Mouse (Mus musculus): ENCODE data around the gene Shank1. TPM values are rescaled to one million over a fixed set of nuclear protein-coding genes. Genes with fewer than 3 reads are reported as not detected.
A peak's percentile ranks its signal among the peaks of the same experiment; 100 is the strongest.

The Shank1 gene
- total RNA-seq, 2 experiments from 2014 or later: 12.0 to 16.9 TPM

GRCm38 (mm10) chr7:44360792-44361301 lies 50.8 kb downstream of the Shank1 start:
- DNase-seq (ENCODE audit: low spot score in 2 of 2): no peak

- DNase-seq (ENCODE audit: low spot score in 2 of 2): no peak
Measured at GRCm38 (mm10) chr7:44372678-44373077, 62.6 kb downstream of the Shank1 start.

- DNase-seq (ENCODE audit: low spot score in 2 of 2): no peak
Measured at GRCm38 (mm10) chr7:44373460-44373859, 63.4 kb downstream of the Shank1 start.

- DNase-seq (ENCODE audit: low spot score in 2 of 2): peak in 1 of 2 experiments; percentile 50
Measured at GRCm38 (mm10) chr7:44373889-44374652, 64.0 kb downstream of the Shank1 start.

GRCm38 (mm10) chr7:44374756-44375155 lies 64.7 kb downstream of the Shank1 start:
- no peak for DNase-seq (ENCODE audit: low spot score in 2 of 2)

DNA sequence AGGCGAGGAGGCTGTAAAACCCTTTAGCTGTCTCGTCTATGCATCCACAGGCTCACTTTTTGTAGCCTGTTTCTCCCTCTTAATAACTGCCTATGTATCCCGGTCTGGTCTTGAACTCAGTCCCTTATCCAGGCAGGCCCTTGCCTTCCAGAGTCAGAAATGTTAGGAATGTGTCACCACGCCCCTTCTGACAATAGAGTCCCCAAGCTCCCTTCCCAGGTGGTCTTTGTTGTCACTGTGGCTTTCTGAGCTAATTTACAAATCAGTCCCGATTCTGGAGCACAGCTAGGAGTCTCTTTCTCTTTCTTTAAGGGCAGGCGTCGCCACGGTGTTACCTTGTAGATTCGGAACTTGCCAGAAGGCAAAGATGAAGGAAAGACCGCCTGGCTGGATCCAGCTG lies 65.2 kb downstream of the Shank1 start:
- no peak for DNase-seq (ENCODE audit: low spot score in 2 of 2)

DNA sequence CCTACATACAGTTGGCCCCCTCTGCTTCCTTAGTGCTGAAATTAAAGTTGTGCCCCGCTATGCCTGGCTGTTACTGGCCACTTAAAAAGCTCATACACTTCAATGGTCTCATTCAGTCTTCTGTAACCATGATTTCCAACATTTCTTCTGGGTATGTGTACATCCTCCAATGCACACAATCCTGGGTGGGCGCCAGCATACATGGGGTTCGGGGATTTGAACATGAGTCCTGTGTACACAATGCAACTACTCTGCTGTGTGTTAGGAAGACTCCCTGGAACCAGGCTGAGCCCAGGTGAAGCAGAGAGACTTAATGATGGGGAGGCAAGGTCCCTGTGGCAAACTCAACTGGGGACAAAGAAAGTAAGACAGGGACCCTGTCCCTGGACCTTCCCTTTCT lies 65.7 kb downstream of the Shank1 start:
- DNase-seq (ENCODE audit: low spot score in 2 of 2): no peak

DNA sequence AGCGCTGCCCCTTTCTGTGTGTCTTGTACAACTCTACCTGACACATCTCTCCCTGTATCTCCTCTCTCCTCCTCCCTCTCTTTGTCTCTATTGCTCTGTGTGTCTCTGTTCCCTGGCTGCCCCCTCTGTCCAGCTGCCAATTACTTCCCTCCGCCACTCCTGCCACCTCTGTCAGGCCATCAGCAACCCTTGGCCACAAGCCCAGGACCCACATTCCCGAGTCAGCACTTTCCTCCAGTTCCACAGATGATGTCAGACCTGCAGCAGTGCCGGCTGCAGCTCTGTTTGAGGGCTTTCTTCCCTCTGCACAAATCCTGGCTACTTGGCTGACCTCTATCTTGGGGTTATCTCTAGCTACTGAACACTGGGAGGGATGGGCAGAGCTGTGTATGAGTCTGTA lies 68.2 kb downstream of the Shank1 start:
- no peak for DNase-seq (ENCODE audit: low spot score in 2 of 2)

DNA sequence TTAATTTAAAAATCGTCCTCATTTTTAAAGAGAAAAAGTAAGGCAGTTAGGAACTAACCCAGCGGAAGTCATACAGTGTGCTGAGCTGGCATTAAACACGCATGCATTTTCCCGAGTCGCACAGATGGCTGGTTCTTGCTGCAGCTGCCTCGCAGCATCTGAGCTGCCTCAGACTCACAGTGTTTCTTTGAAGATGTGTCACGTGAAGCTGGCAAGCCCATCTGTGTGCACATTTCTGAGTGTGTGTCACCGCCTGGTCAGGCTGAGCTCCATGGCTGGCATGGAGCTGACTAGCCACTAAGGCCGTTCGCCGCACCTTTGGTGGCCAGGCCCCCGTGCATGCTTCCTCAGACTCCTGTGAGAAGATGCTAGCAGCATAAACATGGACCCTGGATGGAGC lies 72.5 kb downstream of the Shank1 start:
- no peak for DNase-seq (ENCODE audit: low spot score in 2 of 2)

- DNase-seq (ENCODE audit: low spot score in 2 of 2): peak in 1 of 2 experiments; percentile 20
Measured at GRCm38 (mm10) chr7:44383980-44384715, 74.1 kb downstream of the Shank1 start, which contains the start of gene Syt3. TSS of gene Syt3 (plus strand) at chr7:44384102.

DNA sequence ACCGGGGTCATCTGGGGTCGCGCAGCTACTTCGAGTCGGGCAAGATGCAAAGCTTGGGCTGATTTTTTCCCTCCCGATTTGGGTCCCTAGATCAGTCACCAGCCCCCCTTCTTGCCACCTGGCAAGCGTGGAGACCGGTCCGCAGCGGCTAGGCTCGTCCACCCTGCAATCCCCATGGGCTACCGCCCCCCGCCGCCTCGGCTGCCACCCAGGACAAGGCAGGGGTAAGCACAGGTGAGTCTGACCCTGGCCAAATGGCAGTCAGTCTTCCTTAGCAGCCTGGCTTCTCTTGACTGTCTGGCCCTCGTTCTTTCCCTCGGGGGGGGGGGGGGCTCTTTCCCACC lies 74.6 kb downstream of the Shank1 start:
- DNase-seq (ENCODE audit: low spot score in 2 of 2): no peak

- DNase-seq (ENCODE audit: low spot score in 2 of 2): no peak
Measured at GRCm38 (mm10) chr7:44385720-44386119, 75.7 kb downstream of the Shank1 start, which contains the start of gene 1700008O03Rik. TSS of gene 1700008O03Rik (minus strand) at chr7:44385820.

DNA sequence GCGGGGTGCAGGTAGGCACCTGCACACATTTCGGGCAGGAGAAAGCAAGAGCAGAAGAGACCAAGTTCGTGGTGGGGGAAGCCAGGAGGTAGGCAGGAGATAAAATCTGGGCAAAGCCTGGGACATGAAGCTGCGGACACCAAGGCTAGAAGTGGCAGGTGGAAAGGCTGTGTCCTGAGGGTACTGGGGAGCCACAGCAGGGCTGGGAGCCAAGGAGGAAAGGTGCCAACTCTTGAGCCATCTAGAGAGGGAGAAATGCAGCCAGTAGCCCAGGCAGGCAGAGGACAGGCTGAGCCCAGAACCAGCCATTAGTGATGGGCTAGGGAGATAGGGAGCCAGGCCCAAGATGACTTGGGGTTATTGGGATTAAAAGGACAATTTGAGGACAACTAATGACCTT lies 81.8 kb downstream of the Shank1 start:
- no peak for DNase-seq (ENCODE audit: low spot score in 2 of 2)

DNA sequence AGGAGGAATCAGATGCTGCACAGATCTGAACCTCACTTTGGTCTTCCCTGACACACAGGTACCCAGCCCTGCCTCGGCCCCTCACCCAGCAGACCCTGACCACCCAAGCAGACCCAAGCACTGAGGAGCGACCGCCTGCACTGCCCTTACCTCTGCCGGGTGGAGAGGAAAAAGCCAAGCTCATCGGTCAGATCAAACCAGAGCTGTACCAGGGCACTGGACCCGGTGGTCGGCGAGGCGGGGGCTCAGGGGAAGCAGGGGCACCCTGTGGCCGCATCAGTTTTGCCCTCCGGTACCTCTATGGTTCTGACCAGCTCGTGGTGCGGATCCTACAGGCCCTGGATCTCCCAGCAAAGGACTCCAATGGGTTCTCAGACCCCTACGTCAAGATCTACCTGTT lies 82.3 kb downstream of the Shank1 start:
- DNase-seq (ENCODE audit: low spot score in 2 of 2): no peak

GRCm38 (mm10) chr7:44393284-44393683 lies 83.2 kb downstream of the Shank1 start:
- DNase-seq (ENCODE audit: low spot score in 2 of 2): no peak

DNA sequence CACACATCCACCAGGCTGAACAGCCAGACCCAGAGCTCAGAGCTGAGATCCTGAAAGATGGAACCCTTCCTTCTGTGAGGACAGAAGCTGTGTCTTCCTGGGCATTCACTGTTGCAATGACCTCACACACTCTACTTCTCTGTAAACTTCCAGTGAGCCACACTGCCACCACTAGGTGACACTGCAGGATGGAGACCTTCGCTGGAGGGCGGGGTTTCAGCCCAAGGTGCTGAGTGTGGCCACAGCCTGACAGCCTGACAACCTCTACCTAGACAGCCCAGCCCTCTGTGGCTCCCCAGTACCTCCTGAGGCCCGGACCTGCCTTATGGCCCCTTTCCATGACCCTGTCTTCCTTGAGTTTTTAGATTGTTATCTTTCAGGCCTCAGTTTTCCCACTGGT lies 88.5 kb downstream of the Shank1 start:
- peak in 1 of 2 experiments; percentile 24 for DNase-seq (ENCODE audit: low spot score in 2 of 2)

DNA sequence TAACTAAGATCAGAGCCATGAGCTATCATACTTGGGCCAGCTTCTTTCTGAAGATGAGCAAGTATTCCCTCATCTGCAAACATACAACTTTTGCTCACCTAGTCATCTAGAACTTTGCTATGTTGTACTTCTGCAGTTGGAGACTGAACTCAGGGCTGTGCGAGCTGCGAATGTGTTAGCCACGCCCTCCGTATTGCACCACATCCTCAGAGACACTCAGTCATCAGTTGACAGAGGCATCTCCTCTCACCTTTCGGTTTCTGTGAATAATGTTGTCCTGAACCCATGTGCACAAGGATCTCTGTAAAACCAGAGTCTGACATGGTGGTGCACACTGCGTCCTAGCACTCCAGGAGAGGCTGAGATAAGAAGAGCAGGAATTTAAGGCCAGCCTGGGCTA lies 91.6 kb downstream of the Shank1 start:
- no peak for DNase-seq (ENCODE audit: low spot score in 2 of 2)

GRCm38 (mm10) chr7:44405346-44406014 lies 95.4 kb downstream of the Shank1 start:
- peak; percentile 39 to 71 for DNase-seq (ENCODE audit: low spot score in 2 of 2)

- no peak for DNase-seq (ENCODE audit: low spot score in 2 of 2)
Measured at GRCm38 (mm10) chr7:44406015-44406355, 95.9 kb downstream of the Shank1 start.
